Mouse (Mus musculus) heart, embryonic 12.5 days (tissue): ENCODE measurements around the gene Rnf17. TPM values are rescaled to one million over a fixed set of nuclear protein-coding genes. Genes with fewer than 3 reads are reported as not detected.

Source experiments
- ATAC-seq: fragments of 200-750 bp; cut with Nextera tagmentation; 2 replicates; pipeline ENCODE4 v1.8.0; 2017; ENCODE audit warnings: moderate TSS enrichment, moderate library complexity; ENCODE audit not compliant: insufficient number of reproducible peaks, low FRiP score
- H3K27ac ChIP-seq: fragments of 300-500 bp; sonication (generic); 2 replicates; pipeline ENCODE4 v1.5.1; 2016; ENCODE audit warnings: mild to moderate bottlenecking, moderate library complexity; ENCODE audit not compliant: poor library complexity, severe bottlenecking
- H3K27me3 ChIP-seq: fragments of 300-500 bp; sonication (generic); replicated peaks from 2 replicates; pipeline ENCODE4 v1.6.1; 2016; ENCODE audit warnings: mild to moderate bottlenecking, moderate library complexity
- H3K36me3 ChIP-seq: fragments of 300-500 bp; sonication (generic); 2 replicates; pipeline ENCODE4 v1.6.1; 2016; ENCODE audit warnings: mild to moderate bottlenecking, moderate library complexity
- H3K4me1 ChIP-seq: fragments of 300-500 bp; sonication (generic); replicated peaks from 2 replicates; pipeline ENCODE4 v1.6.1; 2016; ENCODE audit warnings: mild to moderate bottlenecking
- H3K4me2 ChIP-seq: fragments of 300-500 bp; sonication (generic); 2 replicates; pipeline ENCODE4 v1.6.1; 2016; ENCODE audit warnings: mild to moderate bottlenecking, moderate library complexity
- H3K4me3 ChIP-seq: fragments of 300-500 bp; sonication (generic); 2 replicates; pipeline ENCODE4 v1.5.1; 2016; ENCODE audit warnings: mild to moderate bottlenecking
- H3K9ac ChIP-seq: fragments of 300-500 bp; sonication (generic); 2 replicates; pipeline ENCODE4 v1.6.1; 2016; ENCODE audit warnings: mild to moderate bottlenecking, moderate library complexity
- H3K9me3 ChIP-seq: fragments of 300-500 bp; sonication (generic); replicated peaks from 2 replicates; pipeline ENCODE4 v1.6.1; 2016; ENCODE audit warnings: mild to moderate bottlenecking, moderate library complexity
- WGBS: fragments of 180-500 bp; shearing (Covaris S2); methylation state at CpG from one replicate; pipeline ENCODE4 v1.1.7; 2016; 5-methylcytosine and 5-hydroxymethylcytosine counted together
- polyA plus RNA-seq: library from polyadenylated mRNA; unstranded; fragments of >200 nt; fragmentation: Nextera tagmentation; extraction: Ambion mirVana; gene quantifications from 2 replicates; pipeline ENCODE4 v1.2.1, GENCODE M21; 2016

Rnf17 gene
- polyA plus RNA-seq, 1 experiment from 2014 or later, result 3.9 TPM

DNA sequence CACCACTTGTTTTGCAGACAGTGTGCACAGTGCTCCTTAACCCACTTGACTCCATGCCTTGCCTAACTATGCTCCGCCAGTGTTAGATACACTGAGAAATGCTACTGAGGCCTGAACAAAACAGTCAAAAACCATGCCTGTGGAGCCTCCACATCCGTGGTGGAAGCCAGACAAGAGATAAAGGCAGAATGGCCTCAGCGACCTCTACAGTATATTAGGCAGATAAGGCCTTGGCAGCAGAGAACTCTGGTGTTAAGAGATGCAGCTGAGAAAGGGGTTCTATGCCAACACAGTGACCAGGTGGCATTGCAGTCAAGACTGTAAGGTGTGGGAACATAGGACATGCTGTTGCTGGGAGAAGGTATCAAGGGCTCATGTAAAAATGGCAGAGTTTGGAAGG, 104.4 kb downstream of the Rnf17 start:
- Histone ChIP-seq H3K9ac (no peak overlapping the region), H3K36me3 (no peaks in the 10 kb centered on the region), H3K27ac (no peak overlapping the region), H3K4me3 (no peak overlapping the region), H3K9me3 (no peaks in the 10 kb centered on the region), H3K27me3 (no peaks in the 10 kb centered on the region), H3K4me2 (no peak overlapping the region), H3K4me1 (no peaks in the 10 kb centered on the region)
- ATAC-seq, result no peak
- 38% methylated on average over 3 of the region's 3 CpGs for WGBS

DNA sequence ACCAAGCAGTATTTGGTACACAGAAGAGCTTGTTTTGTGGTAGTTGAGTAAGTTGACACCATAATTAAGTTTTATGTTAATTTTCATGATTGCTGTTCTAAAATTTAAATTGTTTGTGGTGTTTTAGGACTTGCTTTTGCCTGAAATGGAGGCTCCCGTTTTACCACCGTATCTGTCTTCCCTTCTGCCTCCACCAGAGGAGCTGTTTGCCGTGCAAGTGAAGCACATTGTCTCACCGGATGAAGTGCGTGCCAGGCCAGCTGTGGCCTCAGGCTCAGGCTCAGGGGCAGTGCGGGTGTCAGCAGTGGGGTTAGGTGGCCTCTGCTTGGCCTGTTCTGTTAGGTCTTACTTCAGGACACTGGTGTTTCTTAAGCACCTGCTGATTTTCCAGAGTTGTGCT, 109.7 kb downstream of the Rnf17 start:
- no peak overlapping the region for H3K4me2 ChIP-seq

DNA sequence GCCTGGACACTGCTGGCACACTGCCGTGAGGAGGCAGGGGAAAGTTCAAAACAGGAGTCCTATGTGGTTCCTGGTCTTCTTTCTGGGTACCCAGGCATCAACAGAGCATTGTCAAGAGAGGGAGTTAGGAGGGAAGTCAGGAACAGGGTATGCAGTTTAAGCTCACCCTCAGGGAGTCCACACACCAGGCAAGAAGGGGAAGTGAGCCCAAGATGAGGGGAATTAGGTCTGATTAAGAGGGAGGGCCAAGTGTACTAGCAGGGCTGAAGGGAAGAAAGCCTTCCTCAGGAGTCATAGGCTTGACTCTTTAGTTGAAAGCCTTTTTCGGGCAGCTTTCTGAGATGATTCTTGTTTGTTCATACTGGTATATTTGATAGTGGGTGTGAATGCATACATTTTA, 112.4 kb downstream of the Rnf17 start:
- Histone ChIP-seq H3K9ac (no peak overlapping the region), H3K27me3 (no peaks in the 10 kb centered on the region), H3K27ac (no peak overlapping the region), H3K4me3 (no peak overlapping the region), H3K36me3 (no peaks in the 10 kb centered on the region), H3K9me3 (no peaks in the 10 kb centered on the region), H3K4me2 (no peak overlapping the region), H3K4me1 (no peaks in the 10 kb centered on the region)
- WGBS, result 77% methylated on average over 2 of the region's 2 CpGs
- no peak for ATAC-seq

More for the DNA sequence above, 109.7 kb downstream of the Rnf17 start:
- WGBS, result 21% methylated on average over 6 of the region's 6 CpGs
- Histone ChIP-seq H3K36me3 (no peaks in the 10 kb centered on the region), H3K27me3 (no peaks in the 10 kb centered on the region), H3K27ac (no peak overlapping the region), H3K4me1 (no peaks in the 10 kb centered on the region), H3K9ac (no peak overlapping the region), H3K9me3 (no peaks in the 10 kb centered on the region), H3K4me3 (no peak overlapping the region)
- no peak for ATAC-seq

DNA sequence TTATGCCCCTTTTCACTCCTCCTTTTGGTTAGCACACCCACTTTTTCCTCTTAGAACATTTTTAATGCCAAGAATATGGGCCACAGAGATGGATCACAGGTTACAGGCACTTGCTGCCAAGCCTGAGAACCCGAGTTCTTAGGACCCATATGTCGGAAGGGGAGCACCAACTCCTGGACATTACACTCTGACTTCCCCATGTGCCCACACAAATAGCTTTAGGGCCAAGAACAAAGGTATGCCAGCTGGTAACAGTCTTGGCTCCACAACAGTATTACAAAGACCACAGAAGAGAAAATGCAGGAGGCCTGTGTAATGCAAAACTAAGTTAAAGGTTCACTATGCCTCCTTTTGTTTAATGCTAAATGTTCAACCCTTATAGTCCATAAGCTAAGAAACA, 128.4 kb downstream of the Rnf17 start:
- no peak for ATAC-seq

DNA sequence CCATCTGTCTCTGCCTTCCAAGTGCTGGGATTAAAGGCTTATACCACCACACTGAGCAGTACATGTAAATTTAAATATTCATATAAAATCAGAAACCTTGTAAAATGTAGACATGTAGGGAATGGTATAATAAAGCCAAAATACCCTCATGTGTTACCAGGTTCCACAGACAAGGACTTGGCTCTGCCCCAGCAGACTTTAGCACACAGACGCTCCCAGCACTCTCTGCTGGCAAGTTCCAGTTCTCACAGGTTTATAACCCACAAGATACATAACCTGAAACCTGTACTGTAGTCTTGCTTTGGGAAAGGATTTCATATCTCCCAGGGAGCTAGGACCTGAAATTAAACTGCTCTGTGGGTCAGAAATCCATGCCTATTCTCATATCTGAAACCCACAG, 142.6 kb downstream of the Rnf17 start:
- ATAC-seq, result no peak
- WGBS, result 82% methylated on average over 1 of the region's 1 CpGs
- H3K4me3 ChIP-seq, result no peak overlapping the region
- peaks cover 15% of the 10 kb centered on the region for H3K36me3 ChIP-seq
- no peaks in the 10 kb centered on the region for H3K9me3 ChIP-seq
- H3K27ac ChIP-seq, result no peak overlapping the region
- no peaks in the 10 kb centered on the region for H3K4me1 ChIP-seq
- H3K27me3 ChIP-seq, result no peaks in the 10 kb centered on the region
- no peak overlapping the region for H3K4me2 ChIP-seq
- no peak overlapping the region for H3K9ac ChIP-seq

More for the DNA sequence above, 128.4 kb downstream of the Rnf17 start:
- peaks cover 42% of the 10 kb centered on the region for H3K36me3 ChIP-seq
- H3K9ac ChIP-seq, result no peak overlapping the region
- no peaks in the 10 kb centered on the region for H3K9me3 ChIP-seq
- H3K4me1 ChIP-seq, result no peaks in the 10 kb centered on the region
- H3K27me3 ChIP-seq, result no peaks in the 10 kb centered on the region
- whole genome bisulfite sequencing, result 83% methylated on average over 2 of the region's 2 CpGs
- no peak overlapping the region for H3K27ac ChIP-seq
- H3K4me2 ChIP-seq, result no peak overlapping the region
- no peak overlapping the region for H3K4me3 ChIP-seq

DNA sequence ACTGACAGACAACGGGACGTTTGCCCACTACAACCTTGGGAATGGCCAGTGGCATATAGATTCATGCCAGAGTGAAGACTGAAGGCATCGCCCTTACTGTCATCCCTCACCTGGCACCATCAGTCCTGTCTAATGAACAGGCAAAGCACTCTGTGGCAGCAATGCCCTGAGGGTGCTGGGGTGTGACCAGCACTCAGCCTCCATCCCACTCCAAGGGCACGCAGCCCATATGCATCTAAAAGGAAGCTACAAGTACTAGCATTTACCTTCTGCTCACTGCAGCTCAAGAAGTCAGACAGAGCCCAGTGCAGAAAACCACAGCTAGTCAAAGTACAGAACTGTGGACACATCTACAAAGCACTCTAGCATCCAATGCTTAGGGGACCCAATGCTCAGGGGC, 143.1 kb downstream of the Rnf17 start:
- Histone ChIP-seq H3K4me1 (no peaks in the 10 kb centered on the region), H3K36me3 (peaks cover 15% of the 10 kb centered on the region), H3K4me3 (no peak overlapping the region), H3K4me2 (no peak overlapping the region), H3K9me3 (no peaks in the 10 kb centered on the region), H3K27ac (no peak overlapping the region), H3K27me3 (no peaks in the 10 kb centered on the region), H3K9ac (no peak overlapping the region)
- no peak for ATAC-seq
- WGBS, result 91% methylated on average over 4 of the region's 4 CpGs

DNA sequence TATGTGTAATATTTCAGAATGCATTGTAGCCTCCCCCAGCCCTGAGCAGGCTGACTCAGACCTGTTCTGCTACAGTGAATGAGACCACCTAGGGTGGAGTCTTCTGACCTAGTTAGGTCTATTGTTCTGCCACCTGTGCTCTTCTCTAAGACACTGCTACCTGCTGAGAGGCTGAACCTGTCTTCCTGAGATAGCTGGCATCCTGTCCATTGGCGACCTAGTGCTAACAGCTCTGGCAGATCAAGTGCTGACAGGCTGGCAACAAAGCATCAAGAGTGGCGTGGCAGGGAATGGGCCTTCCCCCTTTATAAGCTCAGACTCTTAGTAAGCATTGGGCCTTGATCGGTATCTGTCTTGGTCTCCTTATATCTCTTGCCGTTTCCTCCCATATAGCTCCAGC, 148.6 kb downstream of the Rnf17 start:
- ATAC-seq, result no peak
- peaks cover 32% of the 10 kb centered on the region for H3K36me3 ChIP-seq
- 85% methylated on average over 4 of the region's 4 CpGs for WGBS
- no peaks in the 10 kb centered on the region for H3K9me3 ChIP-seq
- no peak overlapping the region for H3K9ac ChIP-seq
- no peaks in the 10 kb centered on the region for H3K4me1 ChIP-seq
- H3K4me2 ChIP-seq, result no peak overlapping the region
- H3K27ac ChIP-seq, result no peak overlapping the region
- H3K4me3 ChIP-seq, result no peak overlapping the region
- H3K27me3 ChIP-seq, result no peaks in the 10 kb centered on the region

DNA sequence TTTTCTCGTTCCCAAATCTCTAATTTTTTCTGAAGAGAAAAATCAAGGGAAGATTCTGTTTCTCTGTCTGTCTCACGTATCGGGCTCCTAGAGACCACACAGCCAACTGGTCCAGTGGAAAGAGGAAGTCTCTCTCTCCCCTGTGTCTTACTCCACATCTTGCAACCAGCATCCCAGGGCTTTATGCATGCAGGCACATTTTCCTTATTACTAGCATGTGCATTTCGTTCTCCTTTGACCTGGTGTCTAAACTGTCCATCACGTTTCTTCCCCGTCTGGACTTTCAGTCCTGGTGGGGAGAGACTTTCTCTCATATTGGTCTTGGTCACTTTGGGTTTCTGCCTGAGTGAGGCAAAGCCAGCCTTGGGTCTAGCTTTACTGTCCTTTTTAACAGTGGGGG, 150.5 kb downstream of the Rnf17 start:
- Histone ChIP-seq H3K9ac (no peak overlapping the region), H3K27me3 (no peaks in the 10 kb centered on the region), H3K4me3 (no peak overlapping the region), H3K9me3 (no peaks in the 10 kb centered on the region), H3K27ac (no peak overlapping the region), H3K36me3 (peaks cover 38% of the 10 kb centered on the region), H3K4me2 (no peak overlapping the region), H3K4me1 (no peaks in the 10 kb centered on the region)
- no peak for ATAC-seq
- WGBS, result 91% methylated on average over 6 of the region's 6 CpGs

DNA sequence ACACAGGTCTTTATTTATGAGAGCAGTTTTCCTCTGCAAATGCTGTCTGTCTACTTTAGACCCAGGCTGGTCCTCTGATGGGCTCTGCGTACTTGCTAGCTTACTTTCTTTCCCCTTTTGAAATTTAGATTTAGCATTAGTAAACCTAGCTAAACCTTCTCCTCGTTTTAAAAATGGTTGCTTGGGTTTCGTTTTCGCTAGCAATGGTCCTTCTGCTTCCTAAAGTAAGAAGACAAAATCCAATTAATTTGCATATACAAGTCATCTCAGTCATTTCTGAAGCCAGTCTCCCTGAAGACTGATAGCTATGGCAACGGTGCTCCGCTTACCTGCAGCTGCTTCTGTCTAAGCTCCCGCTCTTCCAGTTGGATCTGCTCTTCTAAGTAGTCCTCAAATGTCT, 150.9 kb downstream of the Rnf17 start:
- Histone ChIP-seq H3K4me2 (no peak overlapping the region), H3K27ac (no peak overlapping the region), H3K36me3 (peaks cover 42% of the 10 kb centered on the region), H3K9me3 (no peaks in the 10 kb centered on the region), H3K27me3 (no peaks in the 10 kb centered on the region), H3K9ac (no peak overlapping the region), H3K4me3 (no peak overlapping the region), H3K4me1 (no peaks in the 10 kb centered on the region)
- WGBS, result 92% methylated on average over 7 of the region's 7 CpGs
- ATAC-seq, result no peak

DNA sequence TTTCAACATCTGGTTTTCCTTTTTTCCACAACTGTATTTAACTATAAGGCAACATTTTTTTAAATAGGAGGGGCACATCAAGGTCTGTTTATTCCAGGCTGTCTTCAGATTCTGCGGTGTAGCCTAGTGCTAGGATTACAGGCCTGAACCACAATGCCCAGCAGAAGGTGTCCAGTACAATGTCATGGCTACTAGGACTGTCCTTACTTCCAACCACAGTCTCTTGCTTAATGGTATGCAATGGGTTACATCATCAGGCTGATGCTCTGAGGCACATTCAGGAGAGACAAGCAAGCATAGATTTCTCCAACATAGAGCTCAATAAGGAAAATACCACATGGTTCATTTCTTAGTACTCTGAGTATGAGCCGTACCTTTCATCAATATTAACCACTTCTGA, 152.3 kb downstream of the Rnf17 start:
- Histone ChIP-seq H3K4me1 (no peaks in the 10 kb centered on the region), H3K4me2 (no peak overlapping the region), H3K4me3 (no peak overlapping the region), H3K36me3 (peaks cover 44% of the 10 kb centered on the region), H3K27ac (no peak overlapping the region), H3K9ac (no peak overlapping the region), H3K9me3 (no peaks in the 10 kb centered on the region), H3K27me3 (no peaks in the 10 kb centered on the region)
- 90% methylated on average over 2 of the region's 2 CpGs for whole genome bisulfite sequencing
- no peak for ATAC-seq

DNA sequence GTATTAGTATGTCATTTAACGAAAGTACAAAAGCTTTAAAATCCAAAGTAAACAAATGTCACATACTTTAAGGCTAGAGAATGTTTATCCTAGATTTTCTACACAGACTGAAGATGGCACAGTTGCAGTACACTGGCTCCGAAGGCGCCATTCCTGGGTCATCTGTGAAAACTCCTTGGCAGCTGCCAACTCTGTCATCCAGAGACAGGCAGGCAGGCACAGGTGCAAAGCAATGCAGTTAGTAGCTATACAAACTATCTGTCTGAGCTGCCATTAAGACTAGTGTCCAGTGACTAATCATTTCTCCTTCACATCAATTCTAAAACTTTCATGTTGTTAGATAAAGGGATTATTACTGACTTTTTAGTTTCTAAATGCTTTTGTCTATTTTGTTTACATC, 156.8 kb downstream of the Rnf17 start:
- peaks cover 44% of the 10 kb centered on the region for H3K36me3 ChIP-seq
- no peak for ATAC-seq
- H3K9ac ChIP-seq, result no peak overlapping the region
- no peak overlapping the region for H3K4me3 ChIP-seq
- H3K27ac ChIP-seq, result no peak overlapping the region
- no peaks in the 10 kb centered on the region for H3K4me1 ChIP-seq
- H3K4me2 ChIP-seq, result no peak overlapping the region
- no peaks in the 10 kb centered on the region for H3K27me3 ChIP-seq
- 86% methylated on average over 3 of the region's 3 CpGs for WGBS
- H3K9me3 ChIP-seq, result no peaks in the 10 kb centered on the region

DNA sequence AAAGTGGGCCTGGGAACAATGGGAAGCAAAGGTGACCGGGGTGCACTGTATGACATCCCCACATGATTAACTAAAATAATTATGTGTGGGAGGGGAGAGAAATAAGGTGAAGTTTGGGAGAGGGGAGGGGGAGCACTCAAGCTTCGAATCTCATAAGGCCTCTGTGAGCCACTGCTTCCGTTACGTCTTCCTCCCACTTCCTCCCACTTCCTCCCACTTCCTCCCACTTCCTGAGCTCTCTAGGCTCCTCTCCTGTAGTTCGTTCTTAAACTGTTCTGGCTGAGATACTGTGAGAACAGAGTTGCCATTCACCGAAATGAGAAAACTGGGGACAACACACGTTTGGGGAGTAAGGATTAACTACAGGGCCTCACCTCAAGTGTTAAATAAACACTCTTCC, 165.1 kb downstream of the Rnf17 start:
- H3K4me1 ChIP-seq, result peaks cover 3% of the 10 kb centered on the region; the same call in 1 of the 2 replicates
- WGBS, result 65% methylated on average over 7 of the region's 7 CpGs
- no peak overlapping the region for H3K27ac ChIP-seq
- no peak overlapping the region for H3K9ac ChIP-seq
- H3K36me3 ChIP-seq, result peaks cover 18% of the 10 kb centered on the region
- H3K4me3 ChIP-seq, result no peak overlapping the region
- H3K27me3 ChIP-seq, result no peaks in the 10 kb centered on the region
- no peak overlapping the region for H3K4me2 ChIP-seq
- H3K9me3 ChIP-seq, result no peaks in the 10 kb centered on the region
- ATAC-seq, result no peak
